Mouse (Mus musculus) G1E (cell line): Measurements from ENCODE around the gene Lonp1.

Experiments used
- CTCF ChIP-seq: IDR thresholded peaks from 2 replicates; pipeline ENCODE4 v1.5.1; 2012; ENCODE audit warnings: low read depth, low read length, inconsistent platforms, mixed read lengths
- GATA2 ChIP-seq: IDR thresholded peaks from 2 replicates; pipeline ENCODE4 v1.6.1; 2012; ENCODE audit warnings: low read depth, low read length, inconsistent platforms, borderline replicate concordance
- POLR2AphosphoS5 ChIP-seq: IDR thresholded peaks from 2 replicates; pipeline ENCODE4 v1.6.1; 2012; ENCODE audit warnings: low read depth, low read length, inconsistent platforms; ENCODE audit not compliant: insufficient replicate concordance

GRCm38 (mm10) chr17:56654771-56655170 lies 28.1 kb upstream of the Lonp1 start:
- TF ChIP-seq CTCF (no peak), GATA2 (no peak), POLR2AphosphoS5 (no peak)
